Mouse (Mus musculus): Measurements from ENCODE around the gene Iqcf4. TPM values are rescaled to one million over a fixed set of nuclear protein-coding genes. Genes with fewer than 3 reads are reported as not detected.
"Not testable (repeated sequence)": the region's sequence is repeated elsewhere in the genome, so short reads cannot be mapped to it uniquely, and the experiment has no call there.

Iqcf4 gene
- polyA plus RNA-seq (2015; fragmentation: Nextera tagmentation; extraction: Ambion mirVana), result not detected in 2 replicates

- Histone ChIP-seq H3K36me3 (ENCODE audit: insufficient read depth, low read length) (no peaks in the 10 kb centered on the region), H3K9ac (replicated peaks; ENCODE audit: low read length) (no peak within 1 kb of the TSS), H3K27me3 (ENCODE audit: insufficient read depth, low read length) (no peaks in the 10 kb centered on the region), H3K4me3 (ENCODE audit: low read length) (no peak within 1 kb of the TSS), H3K4me1 (ENCODE audit: insufficient read depth, low read length) (no peaks in the 10 kb centered on the region), H3K27ac (ENCODE audit: low read length) (no peak within 1 kb of the TSS), H3K9me3 (ENCODE audit: low read length) (no peaks in the 10 kb centered on the region), H3K4me2 (replicated peaks; ENCODE audit: low read depth, low read length) (no peak within 1 kb of the TSS)
- 84% methylated on average over 7 of the region's 7 CpGs for WGBS
- no peak for ATAC-seq (ENCODE audit: low FRiP score, low TSS enrichment)
These were observed at the start of gene Iqcf4 for GRCm38 (mm10) chr9:106570896-106571295. Gene Iqcf4, minus strand, starts transcription at chr9:106570996.

GRCm38 (mm10) chr9:106617496-106617895 lies 46.7 kb upstream of the Iqcf4 start:
- WGBS, result 91% methylated on average over 3 of the region's 3 CpGs
- no peaks in the 10 kb centered on the region for H3K4me1 ChIP-seq (ENCODE audit: insufficient read depth, low read length)
- H3K27ac ChIP-seq (ENCODE audit: low read length), result no peak overlapping the region
- no peak overlapping the region for H3K4me3 ChIP-seq (ENCODE audit: low read length)
- H3K9ac ChIP-seq (replicated peaks; ENCODE audit: low read length), result no peak overlapping the region
- no peak for ATAC-seq (ENCODE audit: low FRiP score, low TSS enrichment)
- H3K9me3 ChIP-seq (ENCODE audit: low read length), result no peaks in the 10 kb centered on the region
- H3K36me3 ChIP-seq (ENCODE audit: insufficient read depth, low read length), result no peaks in the 10 kb centered on the region
- H3K27me3 ChIP-seq (ENCODE audit: insufficient read depth, low read length), result no peaks in the 10 kb centered on the region
- no peak overlapping the region for H3K4me2 ChIP-seq (replicated peaks; ENCODE audit: low read depth, low read length)

- H3K4me1 ChIP-seq (ENCODE audit: insufficient read depth, low read length), result no peaks in the 10 kb centered on the region
- WGBS, result 75% methylated on average over 9 of the region's 9 CpGs
These were observed 45.5 kb upstream of the Iqcf4 start for GRCm38 (mm10) chr9:106616306-106616705.

GRCm38 (mm10) chr9:106614616-106615015 lies 43.8 kb upstream of the Iqcf4 start:
- H3K4me3 ChIP-seq (ENCODE audit: low read length), result no peak overlapping the region
- H3K9ac ChIP-seq (replicated peaks; ENCODE audit: low read length), result no peak overlapping the region
- H3K4me1 ChIP-seq (ENCODE audit: insufficient read depth, low read length), result no peaks in the 10 kb centered on the region
- 23% methylated on average over 3 of the region's 3 CpGs for WGBS
- H3K9me3 ChIP-seq (ENCODE audit: low read length), result no peaks in the 10 kb centered on the region
- H3K27ac ChIP-seq (ENCODE audit: low read length), result no peak overlapping the region
- no peak overlapping the region for H3K4me2 ChIP-seq (replicated peaks; ENCODE audit: low read depth, low read length)
- H3K27me3 ChIP-seq (ENCODE audit: insufficient read depth, low read length), result no peaks in the 10 kb centered on the region
- H3K36me3 ChIP-seq (ENCODE audit: insufficient read depth, low read length), result no peaks in the 10 kb centered on the region
- no peak for ATAC-seq (ENCODE audit: low FRiP score, low TSS enrichment)

More at GRCm38 (mm10) chr9:106616306-106616705, 45.5 kb upstream of the Iqcf4 start:
- H3K9ac ChIP-seq (replicated peaks; ENCODE audit: low read length), result no peak overlapping the region
- no peaks in the 10 kb centered on the region for H3K9me3 ChIP-seq (ENCODE audit: low read length)
- no peak overlapping the region for H3K4me2 ChIP-seq (replicated peaks; ENCODE audit: low read depth, low read length)
- no peak for ATAC-seq (ENCODE audit: low FRiP score, low TSS enrichment)
- H3K4me3 ChIP-seq (ENCODE audit: low read length), result no peak overlapping the region
- H3K27ac ChIP-seq (ENCODE audit: low read length), result no peak overlapping the region
- H3K27me3 ChIP-seq (ENCODE audit: insufficient read depth, low read length), result no peaks in the 10 kb centered on the region
- no peaks in the 10 kb centered on the region for H3K36me3 ChIP-seq (ENCODE audit: insufficient read depth, low read length)

- H3K4me3 ChIP-seq (ENCODE audit: low read length), result no peak overlapping the region
- H3K9me3 ChIP-seq (ENCODE audit: low read length), result no peaks in the 10 kb centered on the region
- no peak overlapping the region for H3K9ac ChIP-seq (replicated peaks; ENCODE audit: low read length)
- H3K27me3 ChIP-seq (ENCODE audit: insufficient read depth, low read length), result no peaks in the 10 kb centered on the region
- H3K27ac ChIP-seq (ENCODE audit: low read length), result no peak overlapping the region
- no peak overlapping the region for H3K4me2 ChIP-seq (replicated peaks; ENCODE audit: low read depth, low read length)
- H3K36me3 ChIP-seq (ENCODE audit: insufficient read depth, low read length), result no peaks in the 10 kb centered on the region
- H3K4me1 ChIP-seq (ENCODE audit: insufficient read depth, low read length), result no peaks in the 10 kb centered on the region
- ATAC-seq (ENCODE audit: low FRiP score, low TSS enrichment), result no peak
- WGBS, result 56% methylated on average over 2 of the region's 2 CpGs
These were observed 43.2 kb upstream of the Iqcf4 start for GRCm38 (mm10) chr9:106613951-106614350.

GRCm38 (mm10) chr9:106610727-106611126 lies 39.9 kb upstream of the Iqcf4 start:
- H3K27ac ChIP-seq (ENCODE audit: low read length), result no peak overlapping the region
- H3K4me2 ChIP-seq (replicated peaks; ENCODE audit: low read depth, low read length), result no peak overlapping the region
- no peaks in the 10 kb centered on the region for H3K36me3 ChIP-seq (ENCODE audit: insufficient read depth, low read length)
- no peaks in the 10 kb centered on the region for H3K9me3 ChIP-seq (ENCODE audit: low read length)
- 78% methylated on average over 4 of the region's 4 CpGs for WGBS
- no peak for ATAC-seq (ENCODE audit: low FRiP score, low TSS enrichment)
- H3K4me3 ChIP-seq (ENCODE audit: low read length), result no peak overlapping the region
- H3K9ac ChIP-seq (replicated peaks; ENCODE audit: low read length), result no peak overlapping the region
- H3K27me3 ChIP-seq (ENCODE audit: insufficient read depth, low read length), result no peaks in the 10 kb centered on the region
- no peaks in the 10 kb centered on the region for H3K4me1 ChIP-seq (ENCODE audit: insufficient read depth, low read length)

GRCm38 (mm10) chr9:106600546-106600945 lies 29.8 kb upstream of the Iqcf4 start:
- Histone ChIP-seq H3K27ac (ENCODE audit: low read length) (no peak overlapping the region), H3K4me1 (ENCODE audit: insufficient read depth, low read length) (no peaks in the 10 kb centered on the region), H3K4me2 (replicated peaks; ENCODE audit: low read depth, low read length) (no peak overlapping the region), H3K9me3 (ENCODE audit: low read length) (no peaks in the 10 kb centered on the region), H3K9ac (replicated peaks; ENCODE audit: low read length) (no peak overlapping the region), H3K36me3 (ENCODE audit: insufficient read depth, low read length) (no peaks in the 10 kb centered on the region), H3K27me3 (ENCODE audit: insufficient read depth, low read length) (no peaks in the 10 kb centered on the region), H3K4me3 (ENCODE audit: low read length) (no peak overlapping the region)
- ATAC-seq (ENCODE audit: low FRiP score, low TSS enrichment), result no peak
- 27% methylated on average over 8 of the region's 8 CpGs for WGBS

GRCm38 (mm10) chr9:106598466-106598865 lies 27.7 kb upstream of the Iqcf4 start:
- no peaks in the 10 kb centered on the region for H3K4me1 ChIP-seq (ENCODE audit: insufficient read depth, low read length)
- 44% methylated on average over 7 of the region's 7 CpGs for WGBS

GRCm38 (mm10) chr9:106595836-106596235 lies 25.0 kb upstream of the Iqcf4 start:
- Histone ChIP-seq H3K4me3 (ENCODE audit: low read length) (no peak overlapping the region), H3K27ac (ENCODE audit: low read length) (no peak overlapping the region), H3K4me1 (ENCODE audit: insufficient read depth, low read length) (no peaks in the 10 kb centered on the region), H3K4me2 (replicated peaks; ENCODE audit: low read depth, low read length) (no peak overlapping the region), H3K9ac (replicated peaks; ENCODE audit: low read length) (no peak overlapping the region), H3K27me3 (ENCODE audit: insufficient read depth, low read length) (no peaks in the 10 kb centered on the region), H3K9me3 (ENCODE audit: low read length) (no peaks in the 10 kb centered on the region), H3K36me3 (ENCODE audit: insufficient read depth, low read length) (no peaks in the 10 kb centered on the region)
- 77% methylated on average over 7 of the region's 7 CpGs for whole genome bisulfite sequencing
- ATAC-seq (ENCODE audit: low FRiP score, low TSS enrichment), result no peak

More at GRCm38 (mm10) chr9:106598466-106598865, 27.7 kb upstream of the Iqcf4 start:
- Histone ChIP-seq H3K9me3 (ENCODE audit: low read length) (no peaks in the 10 kb centered on the region), H3K4me2 (replicated peaks; ENCODE audit: low read depth, low read length) (no peak overlapping the region), H3K27me3 (ENCODE audit: insufficient read depth, low read length) (no peaks in the 10 kb centered on the region), H3K9ac (replicated peaks; ENCODE audit: low read length) (no peak overlapping the region), H3K4me3 (ENCODE audit: low read length) (no peak overlapping the region), H3K27ac (ENCODE audit: low read length) (no peak overlapping the region), H3K36me3 (ENCODE audit: insufficient read depth, low read length) (no peaks in the 10 kb centered on the region)
- no peak for ATAC-seq (ENCODE audit: low FRiP score, low TSS enrichment)

GRCm38 (mm10) chr9:106595402-106595801 lies 24.6 kb upstream of the Iqcf4 start:
- H3K9me3 ChIP-seq (ENCODE audit: low read length); H3K4me3 ChIP-seq (ENCODE audit: low read length); H3K27ac ChIP-seq (ENCODE audit: low read length); H3K4me2 ChIP-seq (replicated peaks; ENCODE audit: low read depth, low read length); H3K27me3 ChIP-seq (ENCODE audit: insufficient read depth, low read length); H3K36me3 ChIP-seq (ENCODE audit: insufficient read depth, low read length); H3K9ac ChIP-seq (replicated peaks; ENCODE audit: low read length); H3K4me1 ChIP-seq (ENCODE audit: insufficient read depth, low read length): not testable (repeated sequence)
- ATAC-seq (ENCODE audit: low FRiP score, low TSS enrichment), result peak; percentile 42; the same call in 1 of the 2 replicates
- WGBS, result 10% methylated on average over 4 of the region's 4 CpGs
